Mouse (Mus musculus) brown adipose tissue, adult 24 weeks (tissue): ENCODE data around the gene Nbl1. TPM values are rescaled to one million over a fixed set of nuclear protein-coding genes. Genes with fewer than 3 reads are reported as not detected.

Experiments
- H3K27ac ChIP-seq: fragments of 200-500 bp; replicated peaks from 2 replicates; pipeline ENCODE4 v1.5.1; 2012; ENCODE audit warnings: low read depth, mild to moderate bottlenecking, low read length
- H3K4me1 ChIP-seq: fragments of 200-500 bp; 2 replicates; pipeline ENCODE4 v1.6.1; 2012; ENCODE audit warnings: low read length, mixed read lengths; ENCODE audit not compliant: control insufficient read depth, insufficient read depth, insufficient read length
- H3K4me3 ChIP-seq: fragments of 200-500 bp; 2 replicates; pipeline ENCODE4 v1.5.1; 2012; ENCODE audit warnings: low read depth, mild to moderate bottlenecking, low read length, moderate library complexity; ENCODE audit not compliant: insufficient read depth
- polyA plus RNA-seq: library from polyadenylated mRNA; stranded (reverse); fragments of >200 nt; gene quantifications from 2 replicates; pipeline ENCODE4 v1.2.4, GENCODE M21; 2012; ENCODE audit not compliant: missing spikeins, insufficient read depth, insufficient read length

The Nbl1 gene
- polyA plus RNA-seq, result 6.3 and 11.7 TPM in 2 replicates

GRCm38 (mm10) chr4:139092356-139093195 is at the start of gene Nbl1:
Nbl1 (minus strand) TSS chr4:139092993.
- Histone ChIP-seq H3K4me1 (no peaks in the 10 kb centered on the region), H3K4me3 (peak within 1 kb of the TSS; percentile 63)

GRCm38 (mm10) chr4:139141785-139142184 is 49.0 kb upstream of the Nbl1 start:
- H3K4me3 ChIP-seq, result no peak overlapping the region
- H3K4me1 ChIP-seq, result no peaks in the 10 kb centered on the region
- H3K27ac ChIP-seq, result no peak overlapping the region

More at GRCm38 (mm10) chr4:139092356-139093195, at the start of gene Nbl1:
- H3K27ac ChIP-seq, result peak within 1 kb of the TSS; percentile 22; the same call in 1 of the 2 replicates

- Histone ChIP-seq H3K27ac (no peak overlapping the region), H3K4me3 (no peak overlapping the region), H3K4me1 (no peaks in the 10 kb centered on the region)
Observed at GRCm38 (mm10) chr4:139140267-139140666, 47.5 kb upstream of the Nbl1 start.

GRCm38 (mm10) chr4:139136011-139136410 is 43.2 kb upstream of the Nbl1 start:
- no peak overlapping the region for H3K4me3 ChIP-seq
- no peak overlapping the region for H3K27ac ChIP-seq
- H3K4me1 ChIP-seq, result no peaks in the 10 kb centered on the region

- no peak overlapping the region for H3K4me3 ChIP-seq
- H3K4me1 ChIP-seq, result peaks cover 5% of the 10 kb centered on the region; the same call in 1 of the 2 replicates
- H3K27ac ChIP-seq, result no peak overlapping the region
Observed at GRCm38 (mm10) chr4:139133109-139133508, 40.3 kb upstream of the Nbl1 start.

GRCm38 (mm10) chr4:139131858-139132672 is 39.3 kb upstream of the Nbl1 start:
- peaks cover 5% of the 10 kb centered on the region; the same call in 1 of the 2 replicates for H3K4me1 ChIP-seq
- H3K4me3 ChIP-seq, result no peak overlapping the region
- no peak overlapping the region for H3K27ac ChIP-seq

- peaks cover 9% of the 10 kb centered on the region for H3K4me1 ChIP-seq
- peak within 1 kb of the TSS; percentile 99 for H3K4me3 ChIP-seq
- H3K27ac ChIP-seq, result peak within 1 kb of the TSS; percentile 98
Observed at GRCm38 (mm10) chr4:139130701-139131549, 38.1 kb upstream of the Nbl1 start, which contains the start of gene Minos1. Minos1 (minus strand) TSS chr4:139131113.

- Histone ChIP-seq H3K27ac (peak overlapping the region; percentile 98), H3K4me3 (peak overlapping the region; percentile 99), H3K4me1 (peaks cover 9% of the 10 kb centered on the region)
Observed at GRCm38 (mm10) chr4:139129806-139130700, 37.3 kb upstream of the Nbl1 start.

GRCm38 (mm10) chr4:139126475-139126874 is 33.7 kb upstream of the Nbl1 start:
- Histone ChIP-seq H3K27ac (no peak overlapping the region), H3K4me1 (peaks cover 9% of the 10 kb centered on the region), H3K4me3 (no peak overlapping the region)

- Histone ChIP-seq H3K4me3 (no peak overlapping the region), H3K27ac (no peak overlapping the region), H3K4me1 (peaks cover 10% of the 10 kb centered on the region)
Observed at GRCm38 (mm10) chr4:139124940-139125339, 32.1 kb upstream of the Nbl1 start.

- H3K27ac ChIP-seq, result no peak overlapping the region
- H3K4me1 ChIP-seq, result peaks cover 6% of the 10 kb centered on the region; the same call in 1 of the 2 replicates
- no peak overlapping the region for H3K4me3 ChIP-seq
Observed at GRCm38 (mm10) chr4:139122557-139122956, 29.8 kb upstream of the Nbl1 start.

GRCm38 (mm10) chr4:139120998-139121397 is 28.2 kb upstream of the Nbl1 start:
- Histone ChIP-seq H3K27ac (no peak overlapping the region), H3K4me1 (peaks cover 9% of the 10 kb centered on the region; the same call in 1 of the 2 replicates), H3K4me3 (no peak overlapping the region)

GRCm38 (mm10) chr4:139120281-139120814 is 27.6 kb upstream of the Nbl1 start:
- Histone ChIP-seq H3K4me1 (peaks cover 9% of the 10 kb centered on the region), H3K27ac (no peak overlapping the region), H3K4me3 (no peak overlapping the region)
